Mouse (Mus musculus): ENCODE measurements around the gene Cfap126. TPM values are rescaled to one million over a fixed set of nuclear protein-coding genes. Genes with fewer than 3 reads are reported as not detected.

Gene Cfap126
- polyA plus RNA-seq, 1 experiment from 2014 or later: 1.6 TPM

DNA sequence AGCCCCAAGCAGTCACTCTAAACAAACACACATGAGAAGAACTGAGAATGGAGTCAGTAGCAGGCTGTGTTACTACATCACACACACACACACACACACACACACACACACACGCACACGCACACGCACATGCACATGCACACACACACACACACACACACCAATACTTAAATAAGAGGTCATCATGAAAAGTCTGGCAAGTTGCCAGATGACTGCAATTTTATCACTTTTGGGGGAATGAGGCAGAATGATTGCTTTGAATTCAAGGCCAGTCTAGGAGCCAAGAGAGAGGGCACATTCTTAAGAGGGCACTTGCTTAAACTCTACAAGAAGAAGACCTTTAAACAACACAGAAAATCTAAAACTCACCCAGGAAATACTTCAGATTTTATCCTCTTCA lies 48.8 kb downstream of the Cfap126 start:
- in situ Hi-C loops (cut with MboI; ENCODE audit: low pct_unique_long_range_greater_than_20kb): loop anchor here (5.0 kb wide), 1 partner anchor 60 kb away; the partner anchor contains the start of gene Tomm40l
- ATAC-seq: no peak
- no peak for DNase-seq (ENCODE audit: low read depth, low spot score)
- CTCF ChIA-PET: interaction anchor here (1.4 to 4.2 kb wide), 8 partner anchors 9 to 59 kb away, joined by 3 to 28 read pairs (median 8); partner anchors contain the start of genes Nr1i3 and Tomm40l
- no peak for TF ChIP-seq CTCF (IDR thresholded peaks at IDR 0.05)
- POLR2A ChIA-PET: interaction anchor here (0.8 kb wide), 1 partner anchor 57 kb away, joined by 3 read pairs; no protein-coding TSS in a partner anchor
- H3K27me3 ChIP-seq: no peaks in the 10 kb centered on the region

DNA sequence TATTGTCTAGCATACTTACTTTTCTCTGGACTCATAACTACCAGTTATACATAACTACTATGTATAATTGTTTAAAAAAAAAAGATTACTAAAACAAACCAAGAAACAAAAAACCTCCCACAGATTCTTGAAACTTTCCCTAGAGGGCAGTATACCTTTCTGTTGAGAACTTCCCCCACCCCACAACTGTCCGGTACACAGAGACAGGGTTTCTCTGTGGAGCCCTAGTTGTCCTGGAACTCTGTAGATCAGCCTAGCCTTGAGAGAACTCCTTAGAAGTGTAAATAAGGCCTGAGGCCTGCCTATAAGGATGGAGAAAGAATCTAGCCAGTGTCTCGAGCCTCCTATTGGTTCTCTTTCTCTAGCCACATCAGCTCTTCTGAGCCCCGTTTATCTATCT lies 50.5 kb downstream of the Cfap126 start:
- no peak for TF ChIP-seq CTCF (IDR thresholded peaks at IDR 0.05)
- no peak for ATAC-seq
- POLR2A ChIA-PET: interaction anchor here (0.7 to 2.5 kb wide), 3 partner anchors 56 to 108 kb away, joined by 3 to 6 read pairs (median 3); partner anchors contain the start of gene Tomm40l
- no peak for DNase-seq (ENCODE audit: low read depth, low spot score)
- CTCF ChIA-PET: interaction anchor here (0.8 to 4.2 kb wide), 10 partner anchors 9 to 57 kb away, joined by 3 to 28 read pairs (median 6); partner anchors contain the start of genes Pcp4l1 and Tomm40l
- in situ Hi-C loops (cut with MboI; ENCODE audit: low pct_unique_long_range_greater_than_20kb): loop anchor here (5.0 kb wide), 1 partner anchor 58 kb away; the partner anchor contains the start of gene Tomm40l
- H3K27me3 ChIP-seq: no peaks in the 10 kb centered on the region

DNA sequence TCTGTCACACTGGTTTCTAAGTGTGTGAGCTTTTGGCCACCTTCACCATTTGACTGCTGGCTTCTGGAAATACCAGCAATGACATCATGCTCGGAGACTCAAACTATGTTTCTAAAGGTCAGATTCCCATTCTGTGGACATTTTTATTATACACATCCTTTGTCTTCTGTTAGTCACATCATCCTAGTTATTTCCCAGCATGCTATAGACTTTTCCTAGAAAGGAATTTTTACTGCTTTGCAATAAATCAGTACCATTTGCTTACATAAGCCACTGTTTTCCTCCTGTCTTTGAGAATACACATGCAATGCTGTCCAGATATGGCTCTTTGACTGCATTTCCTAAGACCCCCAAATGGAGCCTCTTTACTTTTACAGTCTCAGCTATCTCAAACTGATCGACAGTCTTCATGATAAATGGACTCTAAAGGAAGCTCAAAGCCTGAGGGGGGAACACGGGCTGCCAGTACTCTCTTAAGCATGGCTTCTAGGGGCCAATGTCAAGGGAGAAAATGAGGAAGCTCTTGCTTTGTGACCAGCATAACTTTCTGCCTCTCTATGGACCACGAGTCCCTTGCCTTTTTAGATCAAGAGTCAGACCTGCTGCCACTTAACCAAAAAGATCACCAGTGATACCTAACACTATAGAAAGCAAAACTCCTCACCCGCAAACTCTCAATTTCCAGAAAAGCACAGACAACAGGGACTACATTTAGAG lies 52.1 kb downstream of the Cfap126 start:
- ATAC-seq (no peak), DNase-seq (ENCODE audit: low read depth, low spot score) (no peak)
- CTCF ChIA-PET: interaction anchor here (0.7 to 4.2 kb wide), 5 partner anchors 13 to 55 kb away, joined by 3 to 28 read pairs (median 13); partner anchors contain the start of gene Tomm40l
- POLR2A ChIA-PET: interaction anchor here (2.5 kb wide), 1 partner anchor 55 kb away, joined by 6 read pairs; no protein-coding TSS in a partner anchor
- in situ Hi-C loops (cut with MboI; ENCODE audit: low pct_unique_long_range_greater_than_20kb): no loop called here
- no peak for TF ChIP-seq CTCF (IDR thresholded peaks at IDR 0.05)
- H3K27me3 ChIP-seq: no peaks in the 10 kb centered on the region

DNA sequence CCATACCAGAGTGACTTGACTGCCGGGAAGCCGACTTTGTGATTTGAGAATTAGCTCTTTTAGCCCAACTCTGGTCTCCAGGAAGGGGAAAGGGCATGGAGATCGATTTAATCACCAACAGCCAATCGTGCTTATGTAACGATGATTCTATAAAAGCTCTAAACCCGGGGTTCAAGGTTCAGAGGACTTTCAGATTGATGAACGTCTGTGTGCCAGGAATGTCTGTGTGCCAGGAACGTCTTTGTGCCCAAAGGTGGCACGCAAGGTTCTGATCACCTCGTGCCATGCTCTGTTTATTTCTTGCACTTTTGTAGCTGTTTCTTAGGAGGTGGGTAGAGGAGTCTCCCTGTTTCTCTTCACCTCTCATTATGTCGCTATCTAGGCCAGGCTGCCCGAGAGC lies 55.2 kb downstream of the Cfap126 start:
- in situ Hi-C loops (cut with MboI; ENCODE audit: low pct_unique_long_range_greater_than_20kb): no loop called here
- TF ChIP-seq CTCF (IDR thresholded peaks at IDR 0.05): no peak
- ATAC-seq (no peak), DNase-seq (ENCODE audit: low read depth, low spot score) (no peak)
- ChIA-PET CTCF (interaction anchor here (0.7 to 1.7 kb wide), 6 partner anchors 15 to 89 kb away, joined by 3 to 5 read pairs (median 3); no protein-coding TSS in a partner anchor), POLR2A (interaction anchor here (0.9 to 2.1 kb wide), 2 partner anchors 15 to 49 kb away, joined by 3 to 6 read pairs; no protein-coding TSS in a partner anchor)
- H3K27me3 ChIP-seq: no peaks in the 10 kb centered on the region

DNA sequence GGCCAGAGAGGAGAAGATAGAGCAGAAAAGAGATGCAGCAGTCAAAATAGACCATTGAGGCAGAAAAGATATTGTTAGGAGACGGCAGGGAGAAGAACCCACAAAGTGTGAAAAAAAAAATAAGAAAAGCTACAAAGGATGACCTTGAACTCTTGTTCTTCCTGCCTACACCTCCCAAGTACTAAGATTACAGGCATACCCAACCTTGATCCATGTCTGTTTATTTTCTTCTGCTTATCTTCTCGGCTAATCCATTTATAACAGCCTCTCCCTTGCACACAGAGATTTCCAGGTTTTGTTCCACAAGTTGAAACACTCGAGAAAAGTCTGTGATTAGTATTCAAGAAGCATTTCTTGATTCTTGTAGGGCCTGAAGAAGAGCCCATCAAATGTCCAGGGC lies 56.2 kb downstream of the Cfap126 start:
- CTCF ChIA-PET: interaction anchor here (1.0 to 1.7 kb wide), 4 partner anchors 19 to 88 kb away, joined by 3 to 5 read pairs (median 4); no protein-coding TSS in a partner anchor
- DNase-seq (ENCODE audit: low read depth, low spot score) (no peak), ATAC-seq (no peak)
- POLR2A ChIA-PET: interaction anchor here (0.6 to 2.1 kb wide), 2 partner anchors 16 to 130 kb away, joined by 3 to 6 read pairs; no protein-coding TSS in a partner anchor
- no peak for TF ChIP-seq CTCF (IDR thresholded peaks at IDR 0.05)
- in situ Hi-C loops (cut with MboI; ENCODE audit: low pct_unique_long_range_greater_than_20kb): no loop called here
- H3K27me3 ChIP-seq: no peaks in the 10 kb centered on the region

DNA sequence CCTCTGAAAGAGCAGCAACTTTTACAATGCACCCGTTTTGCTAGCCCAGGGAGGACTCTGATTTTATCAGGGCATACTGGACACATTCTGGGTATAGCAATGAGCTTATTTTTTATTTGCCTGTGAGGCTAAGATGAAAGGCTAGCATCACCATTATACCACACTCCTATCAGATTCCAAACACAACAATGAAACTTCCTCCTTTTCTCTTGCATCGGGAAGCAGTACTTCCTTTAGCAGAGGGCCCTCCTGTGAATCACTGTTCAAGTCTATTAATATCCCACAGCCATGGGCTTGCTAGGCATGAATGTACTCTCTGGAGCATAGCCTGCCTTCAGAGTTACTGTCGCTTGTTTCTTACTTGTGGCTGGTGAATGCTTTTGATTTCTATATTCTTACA lies 57.4 kb downstream of the Cfap126 start:
- DNase-seq (ENCODE audit: low read depth, low spot score) (no peak), ATAC-seq (peak; percentile 62)
- H3K27me3 ChIP-seq: no peaks in the 10 kb centered on the region
- TF ChIP-seq CTCF (IDR thresholded peaks at IDR 0.05): no peak
- ChIA-PET CTCF (interaction anchor here (1.0 to 1.1 kb wide), 2 partner anchors 13 to 17 kb away, joined by 3 to 5 read pairs; no protein-coding TSS in a partner anchor), POLR2A (interaction anchor here (0.6 kb wide), 1 partner anchor 60 kb away, joined by 3 read pairs; no protein-coding TSS in a partner anchor)
- in situ Hi-C loops (cut with MboI; ENCODE audit: low pct_unique_long_range_greater_than_20kb): no loop called here

DNA sequence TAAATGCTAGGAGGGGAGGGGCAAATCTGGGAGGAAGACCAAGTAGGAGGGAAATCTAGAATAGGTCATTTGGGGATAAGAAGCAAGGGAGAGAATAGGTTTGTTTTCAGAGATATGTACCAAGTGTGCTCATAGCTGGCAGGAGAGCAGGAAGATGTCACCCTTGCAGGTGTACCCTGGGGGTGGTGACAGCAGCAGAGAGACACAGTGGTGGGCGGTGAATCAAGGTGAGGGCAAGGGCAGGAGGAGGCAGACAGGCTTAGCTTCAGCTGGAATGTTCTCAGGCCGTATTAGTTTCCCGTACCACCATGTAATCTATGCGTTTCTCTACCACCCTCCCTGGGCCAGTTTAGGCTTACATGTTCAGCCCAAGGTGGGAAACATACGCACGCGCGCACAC lies 59.1 kb downstream of the Cfap126 start:
- in situ Hi-C loops (cut with MboI; ENCODE audit: low pct_unique_long_range_greater_than_20kb): no loop called here
- DNase-seq (ENCODE audit: low read depth, low spot score) (no peak), ATAC-seq (no peak)
- TF ChIP-seq CTCF (IDR thresholded peaks at IDR 0.05): no peak
- POLR2A ChIA-PET: no interaction called here
- no peaks in the 10 kb centered on the region for H3K27me3 ChIP-seq
- CTCF ChIA-PET: interaction anchor here (0.8 to 2.7 kb wide), 3 partner anchors 8 to 60 kb away, joined by 3 to 9 read pairs (median 5); no protein-coding TSS in a partner anchor

Other genes starting within 250 kb of the Cfap126 start
- gene Atf6, start 246.1 kb upstream of the Cfap126 start, polyA plus RNA-seq (2021): 51.2 TPM
- gene Gm26620, start 228.9 kb upstream of the Cfap126 start, polyA plus RNA-seq (2021): 0.26 TPM
- gene Dusp12, start 228.4 kb upstream of the Cfap126 start, polyA plus RNA-seq (2021): 27.3 TPM
- 0.22 TPM for gene Fcrlb, start 201.0 kb upstream of the Cfap126 start, polyA plus RNA-seq (2021)
- gene Fcrla, start 186.3 kb upstream of the Cfap126 start, polyA plus RNA-seq (2021): not detected
- 0.08 TPM for gene Fcgr2b, start 137.4 kb upstream of the Cfap126 start, polyA plus RNA-seq (2021)
- 0.08 TPM for gene Fcgr4, start 95.0 kb upstream of the Cfap126 start, polyA plus RNA-seq (2021)
- 0.05 TPM for gene Fcgr3, start 49.0 kb upstream of the Cfap126 start, polyA plus RNA-seq (2021)
- gene Sdhc, start 36.7 kb downstream of the Cfap126 start, polyA plus RNA-seq (2021): 445 TPM
- gene Mpz, start 36.8 kb downstream of the Cfap126 start, polyA plus RNA-seq (2021): 0.06 TPM
- gene Pcp4l1, start 82.3 kb downstream of the Cfap126 start, polyA plus RNA-seq (2021): 0.08 TPM
- 0.54 TPM for gene Nr1i3, start 100.1 kb downstream of the Cfap126 start, polyA plus RNA-seq (2021)
- 65.5 TPM for gene Tomm40l, start 108.6 kb downstream of the Cfap126 start, polyA plus RNA-seq (2021)
- not detected for gene Apoa2, start 111.1 kb downstream of the Cfap126 start, polyA plus RNA-seq (2021)
- 0.49 TPM for gene Fcer1g, start 120.4 kb downstream of the Cfap126 start, polyA plus RNA-seq (2021)
- gene Adamts4, start 136.5 kb downstream of the Cfap126 start, polyA plus RNA-seq (2021): 21.8 TPM
- gene Ndufs2, start 137.5 kb downstream of the Cfap126 start, polyA plus RNA-seq (2021): 436 TPM
- 57.5 TPM for gene B4galt3, start 156.4 kb downstream of the Cfap126 start, polyA plus RNA-seq (2021)
- 41.9 TPM for gene Ppox, start 167.3 kb downstream of the Cfap126 start, polyA plus RNA-seq (2021)
- gene Usp21, start 174.1 kb downstream of the Cfap126 start, polyA plus RNA-seq (2021): 64.9 TPM
- gene Ufc1, start 181.1 kb downstream of the Cfap126 start, polyA plus RNA-seq (2021): 117 TPM
- gene Dedd, start 215.2 kb downstream of the Cfap126 start, polyA plus RNA-seq (2021): 55.0 TPM
- gene Nit1, start 231.7 kb downstream of the Cfap126 start, polyA plus RNA-seq (2021): 74.1 TPM
- 164 TPM for gene Pfdn2, start 231.8 kb downstream of the Cfap126 start, polyA plus RNA-seq (2021)
- not detected for gene Klhdc9, start 246.9 kb downstream of the Cfap126 start, polyA plus RNA-seq (2021)

Data from Patski (cell line).